Mouse (Mus musculus) retina, embryonic 14.5 days (tissue): ENCODE results near the gene Smurf1.

Experiments
- DNase-seq: peaks from one replicate; pipeline ENCODE4 v3.0.0-alpha.2; 2015; ENCODE audit warnings: low spot score

The Smurf1 gene

GRCm38 (mm10) chr5:144869466-144869865 lies 96.2 kb downstream of the Smurf1 start:
- no peak for DNase-seq

GRCm38 (mm10) chr5:144866923-144867322 lies 98.7 kb downstream of the Smurf1 start:
- DNase-seq, result peak; percentile 68

- DNase-seq, result no peak
These were observed 104.7 kb downstream of the Smurf1 start for GRCm38 (mm10) chr5:144860913-144861312.

DNA sequence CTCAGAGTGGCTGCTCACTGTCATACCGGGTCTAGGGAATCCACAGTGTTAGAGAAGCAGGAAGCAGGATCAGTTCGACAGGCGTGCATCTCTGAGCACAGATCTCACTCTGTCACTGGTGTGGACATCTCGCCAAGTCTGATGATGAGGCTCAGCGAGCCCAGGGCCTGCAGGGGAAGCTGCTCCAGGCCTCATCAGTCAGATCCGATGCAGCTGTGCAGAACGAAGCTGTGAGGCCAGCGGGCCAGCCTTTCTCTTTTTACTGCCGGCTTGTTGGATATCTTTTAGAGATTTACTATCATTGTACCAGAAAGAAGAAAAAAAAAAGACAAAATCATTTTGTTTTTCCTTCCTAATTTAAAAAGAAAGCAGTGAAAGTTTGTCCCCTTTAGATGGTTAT lies 106.4 kb downstream of the Smurf1 start:
- no peak for DNase-seq

GRCm38 (mm10) chr5:144858527-144858926 lies 107.1 kb downstream of the Smurf1 start:
- no peak for DNase-seq

DNA sequence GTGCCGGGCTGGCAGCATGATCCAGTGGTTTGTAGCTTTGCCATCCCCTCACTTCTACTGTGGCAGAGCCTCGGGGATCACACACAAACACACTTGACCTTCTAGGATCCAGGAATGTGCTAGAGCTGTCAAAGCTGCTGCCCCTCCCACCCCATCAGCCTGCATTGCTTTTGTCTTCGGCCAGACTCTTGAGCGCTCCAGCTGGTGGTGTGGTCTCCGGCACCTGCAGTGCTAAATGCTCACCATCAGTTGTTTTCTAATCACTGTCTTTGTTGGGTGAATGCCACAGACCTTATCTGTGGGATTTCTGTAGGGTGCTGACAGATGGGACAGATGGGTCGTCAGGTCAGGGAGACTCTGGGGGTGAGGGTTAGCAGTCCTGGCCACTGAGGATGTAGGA lies 109.7 kb downstream of the Smurf1 start:
- no peak for DNase-seq

DNA sequence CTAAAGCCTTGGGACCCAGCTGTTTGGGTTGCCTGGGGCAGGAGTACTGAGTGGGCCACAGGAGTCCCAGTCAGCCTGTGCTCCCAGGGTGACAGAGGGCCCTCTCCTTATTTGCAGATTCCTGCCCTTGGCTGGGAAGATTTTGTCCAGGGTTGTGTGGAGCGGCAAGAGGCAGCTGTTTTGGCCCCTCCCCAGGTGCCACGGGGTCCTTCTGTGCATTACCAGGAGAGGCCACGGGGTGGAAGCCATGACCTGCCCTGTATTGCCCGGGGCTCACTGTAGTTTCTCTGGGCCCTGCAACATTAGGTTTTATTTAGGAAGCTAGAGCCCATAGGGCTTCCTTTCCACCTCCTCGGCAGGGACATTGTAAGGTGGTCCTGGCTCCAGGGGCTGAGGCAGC lies 111.7 kb downstream of the Smurf1 start:
- no peak for DNase-seq

DNA sequence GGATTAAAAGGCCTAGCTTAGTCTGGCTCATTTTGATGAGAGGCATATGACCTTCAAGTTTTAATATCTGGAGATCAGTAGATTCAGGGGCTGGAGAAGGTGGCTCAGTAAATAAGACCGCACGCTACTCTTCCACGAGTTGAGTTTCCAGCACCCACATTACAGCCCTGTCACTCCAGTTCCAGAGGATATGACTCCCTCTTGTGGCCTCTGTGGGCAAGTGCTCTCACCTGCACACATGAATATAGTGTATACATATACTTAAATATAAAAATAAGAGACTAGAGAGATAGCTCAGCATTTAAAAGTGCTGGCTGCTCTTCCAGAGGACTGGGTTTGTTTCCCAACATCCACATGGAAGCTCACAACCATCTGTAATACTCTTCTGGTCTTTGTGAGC lies 113.8 kb downstream of the Smurf1 start:
- no peak for DNase-seq

GRCm38 (mm10) chr5:144849932-144850331 lies 115.7 kb downstream of the Smurf1 start:
- no peak for DNase-seq

GRCm38 (mm10) chr5:144848735-144849134 lies 116.9 kb downstream of the Smurf1 start:
- DNase-seq, result no peak

DNA sequence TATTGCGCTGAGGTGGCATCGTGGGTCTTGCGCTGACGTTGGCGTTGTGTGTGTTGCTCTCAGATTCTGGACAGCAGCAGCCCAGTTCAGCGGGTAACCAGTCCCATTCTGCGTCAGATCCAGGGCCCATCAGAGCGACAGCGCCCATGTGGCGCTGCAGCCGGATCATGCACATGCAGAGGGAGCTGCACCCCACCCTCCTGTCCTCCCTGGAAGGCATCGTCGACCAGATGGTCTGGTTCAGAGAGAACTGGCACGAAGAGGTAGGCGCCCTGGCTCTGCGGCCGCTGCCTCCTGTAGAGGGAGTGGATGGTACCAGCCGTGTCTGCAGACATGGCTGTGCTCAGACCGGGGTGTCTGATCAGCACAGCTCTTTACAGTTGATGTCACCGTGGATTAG lies 120.3 kb downstream of the Smurf1 start:
- DNase-seq, result no peak

- DNase-seq, result peak; percentile 52
These were observed 129.5 kb downstream of the Smurf1 start for GRCm38 (mm10) chr5:144836100-144836499.

GRCm38 (mm10) chr5:144831840-144832469 lies 133.7 kb downstream of the Smurf1 start:
- no peak for DNase-seq

DNA sequence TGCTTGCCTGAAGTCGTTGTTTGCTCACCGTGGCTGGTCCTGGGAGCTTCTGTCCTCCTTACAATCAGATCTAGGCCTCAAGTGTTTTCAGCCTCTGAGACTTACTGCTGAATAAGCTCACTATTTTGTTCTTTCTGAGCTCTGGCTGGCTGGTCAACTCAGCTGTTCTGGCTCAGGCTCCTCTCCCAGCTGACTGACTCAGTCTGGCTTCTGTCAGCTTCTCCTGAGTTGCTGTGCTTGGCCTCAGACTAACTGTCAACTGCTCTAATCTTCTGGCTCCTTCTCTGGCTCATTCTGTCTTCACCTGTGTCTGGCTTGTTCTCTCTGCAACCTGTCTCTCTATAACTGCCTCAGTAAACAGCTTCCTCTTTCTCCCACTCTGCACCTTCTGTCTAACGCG lies 136.0 kb downstream of the Smurf1 start:
- DNase-seq, result no peak

GRCm38 (mm10) chr5:144828365-144829102 lies 137.1 kb downstream of the Smurf1 start:
- no peak for DNase-seq
